Mouse (Mus musculus) layer of hippocampus, postnatal 10 days (tissue): ENCODE results near the gene Dip2b. TPM values are rescaled to one million over a fixed set of nuclear protein-coding genes. Genes with fewer than 3 reads are reported as not detected.
"Not testable (repeated sequence)": the region's sequence is repeated elsewhere in the genome, so short reads cannot be mapped to it uniquely, and the experiment has no call there.

Experiments used
- DNase-seq, 2 experiments: peaks; one replicate each; pipeline ENCODE4 v3.0.0; 2021; ENCODE audit warnings: low spot score in 2 of 2
- total RNA-seq, 2 experiments: library from RNA; stranded (reverse); gene quantifications; 2 replicates each; pipeline ENCODE4 v1.2.3; 2021

The Dip2b gene
- total RNA-seq, 2 experiments from 2014 or later: 48.7 to 51.0 TPM

DNA sequence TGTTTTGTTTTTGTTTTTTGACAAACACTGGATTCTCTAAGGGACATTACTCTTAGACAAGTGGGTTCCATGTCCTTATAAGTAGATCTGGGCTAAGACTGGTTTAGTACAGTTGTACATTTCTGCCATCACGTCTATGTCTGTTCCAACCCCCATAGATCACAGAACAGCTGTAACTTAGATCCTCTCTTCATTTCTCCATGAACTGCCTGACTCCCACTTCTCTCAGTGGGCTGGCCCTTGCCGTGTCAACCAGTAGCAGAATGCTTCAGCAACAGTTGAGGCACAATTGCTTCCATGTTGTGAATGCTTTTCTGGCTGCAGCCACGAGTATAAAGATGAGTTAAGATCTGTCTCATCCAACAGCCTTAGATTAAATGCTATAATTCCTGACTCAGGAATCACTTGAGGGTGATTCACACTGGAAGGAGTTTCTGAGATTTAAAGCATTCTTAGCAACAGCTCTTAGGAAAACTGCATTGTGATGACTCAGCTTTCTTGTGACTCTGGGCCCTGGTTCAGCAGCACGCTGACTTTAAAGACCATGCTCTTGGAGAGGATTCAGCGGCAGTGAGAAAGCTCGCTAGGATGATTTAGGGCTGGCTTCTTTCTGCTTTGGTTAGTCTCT is 212.8 kb downstream of the Dip2b start:
- DNase-seq: no peak

DNA sequence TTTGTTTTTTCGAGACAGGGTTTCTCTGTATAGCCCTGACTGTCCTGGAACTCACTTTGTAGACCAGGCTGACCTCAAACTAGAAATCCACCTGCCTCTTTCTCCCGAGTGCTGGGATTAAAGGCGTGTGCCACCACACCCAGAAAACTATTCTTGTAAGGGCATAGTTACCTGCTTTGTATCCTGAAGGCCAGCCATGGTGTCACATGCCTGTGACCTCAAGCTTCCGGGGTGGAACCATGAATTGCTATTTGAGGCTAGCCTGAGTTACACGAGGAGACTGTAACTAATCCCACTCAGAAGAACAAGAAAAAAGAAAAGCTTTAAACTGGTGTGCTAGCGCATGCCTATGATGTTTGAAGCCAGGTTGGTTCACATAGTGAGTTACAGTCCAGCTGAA is 217.9 kb downstream of the Dip2b start:
- no peak for DNase-seq

DNA sequence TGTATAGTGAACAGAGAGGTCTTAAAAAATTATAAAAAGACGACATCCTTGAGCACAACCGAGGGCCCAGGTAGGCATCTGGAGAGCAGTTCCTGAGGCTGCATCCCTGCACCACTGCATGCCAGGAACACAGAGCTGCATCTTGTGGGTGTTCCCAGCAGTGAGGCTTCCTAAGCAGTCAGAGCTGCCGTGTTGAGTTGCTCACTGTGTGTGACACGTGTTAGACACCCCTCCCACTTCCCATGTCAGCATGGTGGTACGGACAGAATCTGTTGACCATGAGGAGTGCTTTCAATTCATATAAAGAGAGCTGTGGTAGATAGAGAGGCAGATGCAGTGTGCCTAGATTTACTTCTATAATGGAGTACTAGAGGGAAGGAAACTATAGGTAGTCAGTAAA is 218.8 kb downstream of the Dip2b start:
- DNase-seq: no peak

DNA sequence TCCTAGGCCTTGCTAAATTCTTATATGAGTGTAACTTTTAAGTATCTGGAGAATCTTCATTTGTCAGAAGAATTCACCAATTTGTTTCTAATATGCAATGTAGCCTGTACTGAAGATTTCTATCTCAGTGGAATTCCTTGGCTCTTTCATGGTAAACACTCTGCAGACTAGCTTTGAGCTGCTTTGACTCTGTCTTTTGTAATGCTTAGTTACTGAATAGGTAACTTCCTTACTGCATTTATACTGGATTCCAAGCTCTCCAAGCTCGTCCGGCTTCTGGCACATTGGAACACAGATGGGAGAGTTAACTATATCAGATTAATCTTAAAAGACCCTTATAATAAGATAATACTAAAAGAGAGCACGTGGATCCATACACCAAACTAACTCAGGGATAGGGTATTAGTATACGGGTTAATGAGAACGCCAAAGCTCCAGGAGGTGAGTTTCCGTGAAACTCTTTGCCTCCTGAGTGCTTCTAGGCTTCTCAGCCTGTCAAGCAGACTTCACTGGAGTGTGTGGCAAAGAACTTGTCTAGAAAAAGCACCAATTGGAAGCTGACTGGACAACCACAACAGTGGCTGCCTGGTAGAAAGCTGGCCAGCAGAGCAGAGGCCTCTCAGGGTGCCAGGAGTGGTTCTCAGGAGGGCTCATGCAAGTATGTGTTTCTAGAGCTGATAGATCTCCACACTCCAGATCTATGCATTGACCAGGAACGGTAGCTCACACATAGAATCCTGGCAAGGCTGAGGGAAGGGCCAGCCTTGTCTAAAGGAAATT is 220.4 kb downstream of the Dip2b start:
- no peak for DNase-seq

DNA sequence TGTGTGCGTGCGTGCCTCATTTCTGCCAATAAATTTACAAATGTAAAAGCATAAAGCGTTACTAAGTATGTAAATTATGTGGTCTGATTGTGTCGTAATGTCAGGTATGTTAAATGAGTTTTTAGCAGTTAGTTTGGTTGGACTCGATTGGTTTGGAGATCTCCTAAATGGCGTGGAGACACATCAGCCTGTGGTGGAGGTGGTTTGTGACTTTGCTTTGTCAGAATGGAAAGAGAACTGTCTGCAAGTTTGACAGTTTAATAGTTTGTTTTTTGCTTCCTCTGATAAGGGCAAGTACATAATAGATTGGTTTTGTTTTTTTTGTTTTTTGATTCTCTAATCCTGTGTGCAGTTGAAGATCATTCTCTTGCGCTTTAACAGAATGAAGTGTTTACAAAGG is 221.9 kb downstream of the Dip2b start:
- DNase-seq: not testable (repeated sequence)

DNA sequence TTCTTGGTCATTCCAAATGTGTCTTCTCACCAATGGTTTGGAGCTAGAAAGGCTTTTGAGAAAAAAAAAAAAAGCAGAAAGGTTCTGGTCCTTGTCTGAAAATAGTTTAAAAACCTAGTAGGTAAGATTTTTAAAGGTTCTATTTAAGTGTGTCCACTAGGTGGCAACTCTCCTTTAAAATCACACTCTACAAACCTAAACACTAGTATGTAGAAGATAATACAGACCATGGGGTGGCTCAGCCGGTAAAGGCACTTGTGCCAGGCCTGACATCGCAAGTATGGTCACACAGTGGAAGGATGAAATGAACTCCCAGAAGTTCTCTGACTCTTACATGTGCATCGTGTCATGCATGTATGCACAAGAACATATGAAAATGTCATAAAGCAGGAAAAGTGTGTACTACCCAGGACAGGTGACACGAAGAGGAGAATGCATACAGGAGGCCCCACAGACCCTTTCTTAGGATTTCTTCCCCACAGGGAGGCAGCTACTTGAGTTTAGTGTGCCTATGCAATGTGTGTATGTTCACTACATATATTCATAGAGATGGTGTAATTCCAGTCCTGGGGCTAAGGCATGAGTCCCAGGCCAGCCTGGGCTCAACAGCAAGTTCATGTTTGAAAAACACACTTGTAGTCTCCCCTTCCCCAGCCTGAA is 224.9 kb downstream of the Dip2b start:
- DNase-seq: peak; percentile 6 to 11

DNA sequence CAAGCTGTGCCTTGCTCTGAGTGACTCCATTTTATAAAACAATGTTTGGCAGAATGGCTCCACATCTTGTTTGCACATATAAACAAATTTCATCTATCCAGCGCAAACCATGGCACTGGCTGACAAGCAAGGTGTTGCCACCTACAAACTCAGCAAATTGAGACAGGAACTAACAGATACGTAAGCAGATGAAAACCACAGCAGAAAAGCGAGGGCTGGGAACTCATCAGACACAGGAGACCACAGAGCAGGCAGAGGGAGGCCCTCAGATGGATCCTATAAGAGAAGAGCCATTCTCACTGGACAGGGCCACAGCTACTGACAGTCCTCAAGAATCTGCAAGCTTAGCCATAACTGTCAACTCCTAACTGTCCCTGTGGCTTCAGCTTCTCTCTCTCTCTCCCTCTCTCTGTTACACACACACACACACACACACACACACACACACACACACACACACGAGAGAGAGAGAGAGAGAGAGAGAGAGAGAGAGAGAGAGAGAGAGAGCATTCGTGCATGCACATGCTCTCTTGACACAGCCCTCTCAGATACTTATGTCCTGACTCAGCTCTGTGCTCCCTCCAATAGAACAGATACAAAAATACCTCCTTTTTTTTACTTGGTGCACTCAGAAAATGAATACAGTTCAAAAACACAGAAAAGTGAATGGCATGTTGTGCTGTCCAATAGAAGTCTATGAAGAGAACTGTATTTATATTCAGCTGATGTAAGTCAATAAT is 227.3 kb downstream of the Dip2b start:
- no peak for DNase-seq

DNA sequence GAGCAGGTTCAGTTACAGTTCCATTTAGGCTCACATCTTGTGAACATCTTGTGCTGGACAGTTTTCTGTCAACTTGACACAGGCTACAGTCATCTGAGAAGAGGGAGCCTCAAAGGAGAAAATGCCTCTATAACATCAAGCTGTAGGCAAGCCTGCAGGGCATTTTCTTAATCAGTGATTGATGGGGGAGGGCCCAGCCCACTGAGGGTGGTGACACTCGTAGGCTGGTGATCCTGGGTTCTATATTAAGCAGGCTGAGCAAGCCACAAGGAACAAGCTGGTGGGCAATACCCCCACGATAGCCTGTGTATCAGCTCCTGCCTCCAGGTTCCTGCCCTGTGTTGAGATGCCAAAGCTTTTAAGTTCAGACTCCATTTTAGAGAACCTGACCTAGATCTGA is 230.5 kb downstream of the Dip2b start:
- no peak for DNase-seq

Other genes with a start within 250 kb of the Dip2b start
- gene Lima1, start 163.2 kb upstream of the Dip2b start, total RNA-seq: 10 to 100 TPM; 15.3 to 15.5 TPM
- under 1 TPM; 0.04 to 0.18 TPM for gene Fam186a, start 71.6 kb upstream of the Dip2b start, total RNA-seq
- gene Larp4, start 68.6 kb upstream of the Dip2b start, total RNA-seq: 10 to 100 TPM; 48.8 to 53.9 TPM
- gene Atf1, start 189.2 kb downstream of the Dip2b start, total RNA-seq: 10 to 100 TPM; 15.5 to 17.2 TPM
- gene Tmprss12, start 242.2 kb downstream of the Dip2b start, total RNA-seq: not detected